Mouse (Mus musculus) ES-Bruce4 (cell line): ENCODE measurements around the gene Dnajb6.

Experiments
- CTCF ChIP-seq: IDR thresholded peaks from one replicate; pipeline ENCODE4 v1.8.1; 2011; ENCODE audit warnings: low read depth, low read length
- POLR2A ChIP-seq: IDR thresholded peaks from one replicate; pipeline ENCODE4 v1.8.1; 2011; ENCODE audit warnings: low read length; ENCODE audit not compliant: insufficient read depth

DNA sequence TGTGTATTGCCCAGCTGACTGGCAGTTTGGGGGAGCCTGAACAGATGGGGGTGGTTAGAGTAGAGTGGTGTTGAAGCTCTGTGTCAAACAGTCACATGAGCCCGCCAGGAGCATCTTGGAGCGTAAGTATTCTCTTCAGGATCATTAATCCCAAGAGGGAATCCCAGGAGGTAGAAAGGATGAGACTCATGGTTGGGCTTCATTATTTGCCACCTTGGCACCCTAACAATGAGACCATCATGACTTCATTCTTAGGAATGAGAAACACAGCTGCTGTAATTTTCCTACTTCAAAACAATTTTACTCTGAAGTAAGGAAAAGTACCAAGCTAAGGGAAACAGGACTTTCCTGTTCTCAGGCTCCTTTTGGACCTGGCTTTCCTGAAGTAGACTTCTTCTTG is 10.1 kb upstream of the Dnajb6 start:
- TF ChIP-seq CTCF (no peak), POLR2A (no peak)
